Mouse (Mus musculus): Measurements from ENCODE around the gene Rps19.

- no peak for TF ChIP-seq CTCF (IDR thresholded peaks at IDR 0.05; ENCODE audit: low read depth)
- no peak for TF ChIP-seq EP300 (optimal IDR thresholded peaks at IDR 0.05)
Observed at GRCm38 (mm10) chr7:24886308-24886633, 2.1 kb downstream of the Rps19 start.
